Mouse (Mus musculus) E14TG2a.4 (cell line): ENCODE results near the gene Wnt10a.

Source experiments
- CTCF ChIP-seq: conservative IDR thresholded peaks from 2 replicates; pipeline ENCODE4 v1.5.1; 2014; ENCODE audit warnings: low read length
- NANOG ChIP-seq: IDR thresholded peaks from 2 replicates; pipeline ENCODE4 v1.6.1; 2014; ENCODE audit warnings: borderline replicate concordance, low read length, mixed read lengths

DNA sequence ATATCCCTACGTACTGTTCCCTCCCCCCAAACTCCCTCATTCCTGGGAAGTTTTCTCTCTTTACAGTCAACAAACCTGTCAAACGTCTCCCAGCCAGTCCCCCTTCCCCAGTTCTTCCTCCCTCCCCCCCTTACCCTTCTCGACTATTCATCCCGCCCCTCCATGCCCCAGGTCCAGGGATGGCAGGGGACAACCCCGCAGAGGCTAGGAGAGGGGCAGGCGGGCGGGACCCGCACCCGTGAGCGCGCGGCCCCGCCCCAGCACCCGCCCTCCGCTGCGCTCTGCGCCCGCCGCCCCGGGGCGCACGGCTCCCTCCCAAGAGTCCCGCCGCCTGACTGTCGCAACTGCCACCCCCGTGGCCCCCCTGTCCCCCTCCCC lies 19.9 kb upstream of the Wnt10a start:
- TF ChIP-seq CTCF = no peak
- no peak for TF ChIP-seq NANOG
